In genomic region chr10:12433161-12433560, GRCm38 (mm10) we compare ENCODE assay signal across 19 mouse cellular contexts.
"Had no signal": no experiment of that assay in that cellular context is flagged by ENCODE, and none has a peak within 500 bp of the region (broad histone marks: within the 10 kb centered on the region; RNA-seq: fewer than 3 reads in every experiment).

No protein-coding gene starts in this region.

- H3K9me3 ChIP-seq: midbrain, embryonic 10.5 days; midbrain, embryonic 12.5 days; neural tube, embryonic 13.5 days; neural tube, embryonic 15.5 days had no signal

- H3K4me1 ChIP-seq: midbrain, embryonic 10.5 days; midbrain, embryonic 12.5 days; neural tube, embryonic 13.5 days; neural tube, embryonic 15.5 days had no signal

- H3K36me3 ChIP-seq: midbrain, embryonic 10.5 days; midbrain, embryonic 12.5 days; neural tube, embryonic 13.5 days; neural tube, embryonic 15.5 days had no signal

- ATAC-seq: midbrain, embryonic 16.5 days had no signal

- H3K9ac ChIP-seq: lung, embryonic 14.5 days; midbrain, embryonic 12.5 days; neural tube, embryonic 13.5 days; neural tube, embryonic 15.5 days had no signal

- DNase-seq: lung, adult 18-20 months; lung, embryonic 14.5 days; lung, postnatal 10 days; lung, postnatal 4 days; midbrain, embryonic 14.5 days; retina, postnatal 1 day; right cerebral cortex, adult 18-20 months; right cerebral cortex, postnatal 25 days; right cerebral cortex, postnatal 4 days; spleen, adult 18-20 months; thymus, adult 18-20 months; thymus, postnatal 14 days; thymus, postnatal 36 days had no signal

- H3K4me2 ChIP-seq: lung, embryonic 14.5 days; midbrain, embryonic 12.5 days; neural tube, embryonic 13.5 days; neural tube, embryonic 15.5 days had no signal

- H3K27ac ChIP-seq: midbrain, embryonic 10.5 days; midbrain, embryonic 12.5 days; neural tube, embryonic 13.5 days; neural tube, embryonic 15.5 days had no signal

- H3K4me3 ChIP-seq: midbrain, embryonic 10.5 days; midbrain, embryonic 12.5 days; myocyte; neural tube, embryonic 13.5 days; neural tube, embryonic 15.5 days had no signal

- H3K27me3 ChIP-seq: midbrain, embryonic 12.5 days; neural tube, embryonic 13.5 days; neural tube, embryonic 15.5 days had no signal
